ENCODE assay signal across 9 mouse cellular contexts in genomic region chr6:135251849-135252727, GRCm38 (mm10). TPM values are rescaled to one million over a fixed set of nuclear protein-coding genes. Genes with fewer than 3 reads are reported as not detected.
DNase-seq lines count a peak whose midpoint lies in the region; ATAC-seq lines count a peak whose summit lies in the region.
"Had no signal": no experiment of that assay in that cellular context is flagged by ENCODE, and none has a peak within 500 bp of the region (broad histone marks: within the 10 kb centered on the region; RNA-seq: fewer than 3 reads in every experiment).

No protein-coding gene starts in this region.

- no peaks in the 10 kb centered on the region for H3K36me3 ChIP-seq in midbrain, embryonic 13.5 days

- H3K9ac ChIP-seq in midbrain, embryonic 13.5 days (replicated peaks) = peak overlapping the region; percentile 48; the same call in 1 of the 2 replicates

- H3K9me3 ChIP-seq in midbrain, embryonic 13.5 days = 0 out of 2 replicates have a peak, but pooled peaks cover 8% of the 10 kb centered on the region

- peak; percentile 15 for DNase-seq in kidney, adult 9 months
- DNase-seq in kidney, adult 11 months = no peak
- DNase-seq in kidney, postnatal 25 days = peak; percentile 15 to 58
- no peak for DNase-seq in ovary, postnatal 14 days (ENCODE audit: low spot score)
- DNase-seq in thymus, postnatal 14 days = no peak
- DNase-seq in natural killer cell, adult 2 months (ENCODE audit: low spot score in 2 of 2) = no peak

- peak overlapping the region; percentile 50 for H3K4me2 ChIP-seq in midbrain, embryonic 13.5 days (replicated peaks)

- H3K4me3 ChIP-seq in midbrain, embryonic 13.5 days (replicated peaks) = peak overlapping the region; percentile 23

- ATAC-seq in granulocyte monocyte progenitor cell, adult 5-6 weeks (replicated peaks; ENCODE audit: poor library complexity, severe bottlenecking) = peak; percentile 83
- ATAC-seq in midbrain, embryonic 13.5 days = peak; percentile 63

- H3K4me1 ChIP-seq in midbrain, embryonic 13.5 days (replicated peaks) = peaks cover 21% of the 10 kb centered on the region

- 43% methylated on average over 24 of the region's 24 CpGs for WGBS in midbrain, embryonic 13.5 days

- H3K27ac ChIP-seq in midbrain, embryonic 13.5 days = peak overlapping the region; percentile 57; the same call in 1 of the 2 replicates

- H3K27me3 ChIP-seq in midbrain, embryonic 13.5 days = no peaks in the 10 kb centered on the region

RNA-seq across cellular contexts. Expression of gene Gsg1, which starts 2.1 kb away (rescaled TPM):
- not detected in 2 replicates for total RNA-seq in granulocyte monocyte progenitor cell, adult 5-6 weeks (2014; fragmentation: Nextera tagmentation)
- total RNA-seq in granulocyte monocyte progenitor cell, adult 5-6 weeks (2017) = not detected in 2 replicates
- 0.20 and 0.23 TPM in 2 replicates for polyA plus RNA-seq in midbrain, embryonic 13.5 days (2015; fragmentation: Nextera tagmentation; extraction: Ambion mirVana)
- total RNA-seq: layer of hippocampus, postnatal 10 days had no signal

RNA-seq across cellular contexts. Expression of gene Hebp1, which starts 54.3 kb away (rescaled TPM):
- total RNA-seq in granulocyte monocyte progenitor cell, adult 5-6 weeks (2014; fragmentation: Nextera tagmentation) = 3.1 and 10.8 TPM in 2 replicates
- 6.7 and 29.6 TPM in 2 replicates for total RNA-seq in granulocyte monocyte progenitor cell, adult 5-6 weeks (2017)
- polyA plus RNA-seq in midbrain, embryonic 13.5 days (2015; fragmentation: Nextera tagmentation; extraction: Ambion mirVana) = 2.7 and 3.4 TPM in 2 replicates

RNA-seq across cellular contexts. Expression of gene Fam234b, which starts 54.3 kb away (rescaled TPM):
- total RNA-seq in granulocyte monocyte progenitor cell, adult 5-6 weeks (2014; fragmentation: Nextera tagmentation) = 1.7 and 4.4 TPM in 2 replicates
- total RNA-seq in granulocyte monocyte progenitor cell, adult 5-6 weeks (2017) = 2.3 and 2.5 TPM in 2 replicates
- 67.0 and 74.1 TPM in 2 replicates for polyA plus RNA-seq in midbrain, embryonic 13.5 days (2015; fragmentation: Nextera tagmentation; extraction: Ambion mirVana)

RNA-seq across cellular contexts. Expression of gene Pbp2, which starts 58.1 kb away (rescaled TPM):
- not detected in 2 replicates for total RNA-seq in granulocyte monocyte progenitor cell, adult 5-6 weeks (2014; fragmentation: Nextera tagmentation)
- total RNA-seq in granulocyte monocyte progenitor cell, adult 5-6 weeks (2017) = not detected in 2 replicates
- polyA plus RNA-seq in midbrain, embryonic 13.5 days (2015; fragmentation: Nextera tagmentation; extraction: Ambion mirVana) = not detected in 2 replicates

Comparison
In these comparisons a context has a peak if more than half of its experiments do, and no peak if none do; other contexts are left out.
1. DNase-seq: peak in kidney, adult 9 months (single experiment) and kidney, postnatal 25 days (2 of 2); none in kidney, adult 11 months (single experiment), ovary, postnatal 14 days (single experiment), thymus, postnatal 14 days (single experiment) and natural killer cell, adult 2 months (0 of 2).